Mouse (Mus musculus): ENCODE measurements around the gene Gpr119.

The Gpr119 gene

GRCm38 (mm10) chrX:48674171-48674570, at the start of gene Gpr119:
Gene Gpr119, minus strand, starts transcription at chrX:48674478.
- DNase-seq (ENCODE audit: low spot score) = no peak

- no peak for DNase-seq (ENCODE audit: low spot score)
These were observed 38.6 kb upstream of the Gpr119 start for GRCm38 (mm10) chrX:48712846-48713245.

- no peak for DNase-seq (ENCODE audit: low spot score)
These were observed 35.4 kb upstream of the Gpr119 start for GRCm38 (mm10) chrX:48709701-48710100.

- DNase-seq (ENCODE audit: low spot score) = peak; percentile 93
These were observed 20.6 kb upstream of the Gpr119 start, which contains the start of gene Rbmx2 for GRCm38 (mm10) chrX:48694864-48695371. Gene Rbmx2, plus strand, starts transcription at chrX:48695004.

GRCm38 (mm10) chrX:48694460-48694859, 20.2 kb upstream of the Gpr119 start:
- DNase-seq (ENCODE audit: low spot score) = no peak

GRCm38 (mm10) chrX:48683857-48684256, 9.6 kb upstream of the Gpr119 start:
- no peak for DNase-seq (ENCODE audit: low spot score)

GRCm38 (mm10) chrX:48683451-48683850, 9.2 kb upstream of the Gpr119 start:
- peak; percentile 71 for DNase-seq (ENCODE audit: low spot score)

- no peak for DNase-seq (ENCODE audit: low spot score)
These were observed 2.6 kb downstream of the Gpr119 start for GRCm38 (mm10) chrX:48671714-48672113.

- DNase-seq (ENCODE audit: low spot score) = no peak
These were observed 4.7 kb downstream of the Gpr119 start for GRCm38 (mm10) chrX:48669588-48669987.

- peak; percentile 32 for DNase-seq (ENCODE audit: low spot score)
These were observed 7.5 kb downstream of the Gpr119 start for GRCm38 (mm10) chrX:48666807-48667206.

- DNase-seq (ENCODE audit: low spot score) = peak; percentile 23
These were observed 30.2 kb downstream of the Gpr119 start for GRCm38 (mm10) chrX:48644122-48644521.

- DNase-seq (ENCODE audit: low spot score) = no peak
These were observed 37.2 kb downstream of the Gpr119 start for GRCm38 (mm10) chrX:48637032-48637431.

- DNase-seq (ENCODE audit: low spot score) = no peak
These were observed 50.2 kb downstream of the Gpr119 start for GRCm38 (mm10) chrX:48624054-48624420.

- DNase-seq (ENCODE audit: low spot score) = peak; percentile 81
These were observed 50.8 kb downstream of the Gpr119 start, which contains the start of gene Slc25a14 for GRCm38 (mm10) chrX:48623379-48624053. Gene Slc25a14, plus strand, starts transcription at chrX:48623413.

- DNase-seq (ENCODE audit: low spot score) = no peak
These were observed 51.3 kb downstream of the Gpr119 start for GRCm38 (mm10) chrX:48623049-48623378.
